Mouse (Mus musculus) gastrocnemius, adult 2 months (tissue): ENCODE measurements around the gene St7l. TPM values are rescaled to one million over a fixed set of nuclear protein-coding genes. Genes with fewer than 3 reads are reported as not detected.
"Not testable (repeated sequence)": the region's sequence is repeated elsewhere in the genome, so short reads cannot be mapped to it uniquely, and the experiment has no call there.

Experiments
- DNase-seq: peaks from one replicate; pipeline ENCODE4 v3.0.0; 2022
- H3K27ac ChIP-seq: fragments of 200-600 bp; 2 replicates; pipeline ENCODE4 v1.8.1; 2022; ENCODE audit warnings: mild to moderate bottlenecking
- H3K4me3 ChIP-seq: fragments of 200-600 bp; 2 replicates; pipeline ENCODE4 v1.8.1; 2022; ENCODE audit warnings: mild to moderate bottlenecking, moderate library complexity
- CTCF ChIP-seq: fragments of 200-600 bp; IDR thresholded peaks from 2 replicates; pipeline ENCODE4 v1.8.1; 2022; ENCODE audit warnings: antibody characterized with exemption, mild to moderate bottlenecking, moderate library complexity
- intact Hi-C: fragments of 180-260 bp; cut with DNase I; formaldehyde crosslinking; loops from one replicate; pipeline ENCODE4 v1.15.1; 2025
- total RNA-seq, 2 experiments: library from RNA; stranded (reverse); gene quantifications; 2 replicates each; pipeline ENCODE4 v1.2.3; 2021

St7l gene
- total RNA-seq, 2 experiments from 2014 or later: 23.3 to 23.4 TPM

- no peak for TF ChIP-seq CTCF
- Histone ChIP-seq H3K4me3 (no peak overlapping the region), H3K27ac (peak overlapping the region; percentile 67)
- DNase-seq: peak; percentile 76
- intact Hi-C loops: loop anchor here (2.0 kb wide), 1 partner anchor 18 kb away; the partner anchor contains the start of genes Capza1 and St7l
Measured at GRCm38 (mm10) chr3:104846601-104847000, 17.2 kb upstream of the St7l start.

DNA sequence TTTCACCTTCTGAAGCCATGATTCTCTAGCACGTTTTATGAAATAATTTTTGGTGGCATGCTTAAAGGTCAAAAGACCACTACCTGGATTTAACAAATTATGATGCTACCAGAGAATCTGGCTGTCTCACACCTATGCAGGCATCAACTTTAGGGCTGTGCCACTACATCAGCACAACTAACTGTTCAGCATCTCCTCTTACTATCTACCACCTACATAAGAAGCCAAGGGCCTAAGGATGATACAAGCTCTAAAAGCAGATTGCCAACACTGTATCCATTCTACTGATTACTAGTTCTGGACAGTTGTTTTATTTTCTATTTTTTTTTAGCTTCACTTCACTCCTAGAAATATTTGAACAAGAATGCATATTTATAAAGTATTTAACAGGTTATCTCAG, 9.3 kb upstream of the St7l start:
- intact Hi-C loops: no loop called here
- H3K4me3 ChIP-seq: no peak overlapping the region
- no peak for DNase-seq
- TF ChIP-seq CTCF: no peak
- H3K27ac ChIP-seq: no peak overlapping the region

DNA sequence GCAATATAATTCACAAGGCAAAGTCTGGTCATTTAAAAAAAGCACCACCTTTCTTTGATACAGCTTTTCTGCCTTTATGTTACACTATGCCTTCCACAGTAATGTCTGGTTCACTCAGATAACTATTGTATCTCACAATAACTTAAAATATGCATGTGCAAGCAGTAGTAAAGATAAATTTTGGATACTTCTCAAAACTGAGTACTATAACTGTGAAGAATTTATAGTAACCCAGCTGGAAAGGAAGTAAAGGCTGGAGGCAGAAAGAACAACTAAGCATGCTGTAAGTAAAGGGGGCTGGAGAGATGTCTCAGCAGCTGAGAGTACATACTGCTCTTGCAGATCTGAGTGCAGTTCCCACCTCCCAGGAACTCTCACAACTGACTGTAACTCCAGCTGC, 8.9 kb upstream of the St7l start:
- H3K4me3 ChIP-seq: no peak overlapping the region
- no peak for DNase-seq
- no peak overlapping the region for H3K27ac ChIP-seq
- intact Hi-C loops: no loop called here
- no peak for TF ChIP-seq CTCF

- TF ChIP-seq CTCF: no peak
- Histone ChIP-seq H3K27ac (no peak overlapping the region; the same call in 1 of the 2 replicates), H3K4me3 (no peak overlapping the region)
- DNase-seq: no peak
- intact Hi-C loops: no loop called here
Measured at GRCm38 (mm10) chr3:104856106-104856505, 7.7 kb upstream of the St7l start.

GRCm38 (mm10) chr3:104858560-104858959, 5.2 kb upstream of the St7l start:
- TF ChIP-seq CTCF: no peak
- no peak for DNase-seq
- intact Hi-C loops: no loop called here
- Histone ChIP-seq H3K4me3 (no peak overlapping the region), H3K27ac (no peak overlapping the region)

DNA sequence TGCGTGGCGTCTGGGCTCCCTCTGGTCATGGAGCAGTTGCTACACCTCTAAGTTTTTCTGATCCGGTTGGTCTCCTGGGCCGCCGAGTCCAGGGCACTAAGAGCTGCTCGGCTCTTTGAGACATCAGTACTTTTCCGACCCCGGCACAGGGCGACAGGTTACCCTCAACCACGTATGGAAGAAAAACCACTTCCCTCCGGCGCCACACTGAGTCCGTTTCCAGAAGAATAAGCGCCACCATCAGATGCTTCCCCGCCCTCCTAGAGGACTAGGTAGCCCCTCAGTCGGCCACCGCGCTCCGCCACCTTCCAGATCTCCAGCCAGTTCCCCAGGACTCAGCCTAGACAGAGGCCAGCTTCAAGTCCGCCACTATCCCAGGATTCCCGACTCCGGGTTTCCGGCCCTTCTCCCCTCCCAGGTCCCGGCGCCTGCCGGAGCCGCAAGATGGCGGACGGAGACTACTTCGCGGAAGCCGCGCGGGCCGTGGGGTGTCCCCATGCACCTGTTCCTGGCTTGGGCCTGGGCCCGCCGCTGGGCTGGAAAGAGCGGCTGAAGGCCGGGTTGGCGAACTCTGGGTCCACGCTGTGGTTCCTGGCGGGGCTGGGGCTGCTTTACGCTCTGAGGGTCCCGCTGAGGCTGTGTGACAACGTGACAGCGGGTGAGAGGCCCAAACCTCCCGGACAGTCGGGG, 991 bp downstream of the St7l start:
- peak; percentile 13; the same call in 1 of the 2 replicates for TF ChIP-seq CTCF
- peak overlapping the region; percentile 95 for H3K27ac ChIP-seq
- DNase-seq: peak; percentile 94
- intact Hi-C loops: loop anchor here (1.0 to 5.0 kb wide), 5 partner anchors 18 to 193 kb away; partner anchors contain the start of genes Fam19a3, Ppm1j and Rhoc
- peak overlapping the region; percentile 94 for H3K4me3 ChIP-seq

DNA sequence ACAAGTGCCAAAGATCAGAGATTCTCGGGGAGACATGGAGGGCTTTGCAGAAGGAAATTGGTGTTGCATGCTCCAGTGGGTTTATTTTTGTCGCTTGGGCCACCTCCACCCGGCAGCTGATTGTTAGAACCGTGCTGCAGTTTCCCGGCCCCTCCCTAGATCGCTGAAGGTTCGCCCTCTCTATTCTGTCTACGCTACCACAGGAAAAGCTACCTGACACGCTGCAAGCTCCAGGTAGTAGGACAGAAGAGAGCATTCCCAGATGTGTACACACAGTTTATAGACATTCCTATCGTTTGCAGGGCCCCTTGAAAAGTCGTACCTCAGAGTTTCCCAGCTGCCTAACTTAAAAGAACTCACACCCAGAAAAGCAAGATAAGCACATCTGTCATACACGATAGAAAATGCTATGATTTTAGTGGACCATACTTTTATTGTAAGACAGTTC, 1.6 kb downstream of the St7l start:
- no peak for DNase-seq
- Histone ChIP-seq H3K27ac (peak overlapping the region; percentile 95), H3K4me3 (peak overlapping the region; percentile 94)
- no peak for TF ChIP-seq CTCF
- intact Hi-C loops: loop anchor here (1.0 to 5.0 kb wide), 3 partner anchors 19 to 102 kb away; partner anchors contain the start of gene Rhoc

DNA sequence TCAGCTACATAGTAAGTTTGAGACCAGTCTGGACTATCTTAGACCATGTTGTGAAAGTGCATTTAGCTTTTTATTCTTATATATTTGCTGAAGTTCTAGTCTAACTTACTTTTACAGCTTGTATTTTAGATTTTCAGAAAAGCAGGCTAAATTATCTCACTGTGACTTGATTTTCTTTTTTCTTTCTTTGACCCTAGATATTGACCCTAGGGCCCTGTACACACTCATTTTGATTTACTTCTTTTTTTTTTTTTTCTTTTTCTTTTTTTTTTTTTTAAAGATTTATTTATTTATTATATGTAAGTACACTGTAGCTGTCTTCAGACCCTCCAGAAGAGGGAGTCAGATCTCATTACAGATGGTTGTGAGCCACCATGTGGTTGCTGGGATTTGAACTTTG, 2.9 kb downstream of the St7l start:
- not testable (repeated sequence) for H3K4me3 ChIP-seq, H3K27ac ChIP-seq, DNase-seq
- intact Hi-C loops: loop anchor here (5.0 kb wide), 1 partner anchor 101 kb away; no protein-coding TSS in a partner anchor

DNA sequence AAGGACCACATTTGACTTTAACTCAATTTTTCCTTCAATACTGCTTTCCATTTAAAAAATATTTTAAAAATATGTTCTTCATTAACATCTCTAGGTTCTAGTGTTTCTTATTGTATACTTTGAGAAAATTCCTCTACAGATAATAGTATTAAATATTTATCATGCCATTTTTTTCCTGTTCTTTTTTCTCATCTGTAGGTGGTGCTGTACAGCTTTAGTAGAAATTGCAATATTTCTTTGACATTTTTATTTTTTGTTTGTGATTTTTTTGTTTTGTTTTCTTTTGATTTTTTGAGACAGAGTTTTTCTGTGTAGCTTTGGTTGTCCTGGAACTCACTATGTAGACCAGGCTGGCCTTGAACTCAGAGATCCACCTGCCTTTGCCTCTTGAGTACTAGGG, 5.8 kb downstream of the St7l start:
- intact Hi-C loops: loop anchor here (5.0 kb wide), 1 partner anchor 98 kb away; no protein-coding TSS in a partner anchor
- peak; percentile 37 for TF ChIP-seq CTCF
- no peak for DNase-seq
- no peak overlapping the region for H3K27ac ChIP-seq
- H3K4me3 ChIP-seq: no peak overlapping the region

DNA sequence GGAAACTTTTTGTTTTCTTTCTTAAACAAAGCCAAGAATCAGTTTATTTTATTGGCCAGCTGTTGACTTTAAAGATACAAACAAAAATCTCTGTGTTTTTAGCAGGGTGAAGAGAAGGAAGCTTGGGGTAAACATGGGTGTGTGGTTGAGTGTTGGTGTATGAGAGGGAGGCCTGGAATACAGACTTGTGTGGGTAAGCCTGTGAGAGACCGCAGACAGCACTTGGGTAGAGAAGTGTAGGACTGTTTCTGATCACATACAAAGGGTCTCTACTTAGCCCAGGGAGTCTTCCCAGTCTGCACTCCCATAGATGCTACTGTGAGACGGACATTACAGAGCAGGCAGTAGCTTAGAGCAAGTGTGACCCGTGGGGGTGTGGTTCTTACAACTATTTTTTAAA, 24.8 kb downstream of the St7l start:
- Histone ChIP-seq H3K4me3 (no peak overlapping the region), H3K27ac (no peak overlapping the region)
- no peak for TF ChIP-seq CTCF
- intact Hi-C loops: no loop called here
- no peak for DNase-seq

DNA sequence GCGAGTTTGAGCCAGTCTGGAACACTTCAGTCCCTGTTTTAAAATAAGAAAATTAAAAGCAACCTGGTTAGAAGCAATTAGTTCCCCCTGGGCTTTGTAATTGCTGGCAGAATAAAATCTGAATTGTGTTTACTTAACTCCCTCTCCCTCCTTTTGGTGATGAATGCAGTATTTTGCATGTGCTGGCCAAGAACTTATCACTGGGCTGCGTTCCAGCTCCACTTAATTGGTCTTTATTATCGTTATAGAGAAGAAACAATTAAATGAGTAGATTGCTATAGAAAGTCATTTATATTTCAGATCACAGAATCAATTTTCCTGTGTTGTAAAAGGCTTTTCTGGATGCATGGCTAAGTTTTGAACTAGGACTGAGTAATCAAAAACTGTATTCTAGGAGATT, 32.3 kb downstream of the St7l start:
- DNase-seq: no peak
- no peak for TF ChIP-seq CTCF
- intact Hi-C loops: no loop called here

GRCm38 (mm10) chr3:104901154-104901553, 37.3 kb downstream of the St7l start:
- no peak for DNase-seq
- intact Hi-C loops: no loop called here
- H3K4me3 ChIP-seq: no peak overlapping the region
- no peak overlapping the region for H3K27ac ChIP-seq
- TF ChIP-seq CTCF: no peak

More for the DNA sequence above, 32.3 kb downstream of the St7l start:
- H3K4me3 ChIP-seq: no peak overlapping the region
- no peak overlapping the region for H3K27ac ChIP-seq

- TF ChIP-seq CTCF: no peak
Measured at GRCm38 (mm10) chr3:104905389-104905788, 41.6 kb downstream of the St7l start.

GRCm38 (mm10) chr3:104906007-104906406, 42.2 kb downstream of the St7l start:
- peak overlapping the region; percentile 81 for H3K27ac ChIP-seq
- no peak for DNase-seq
- intact Hi-C loops: no loop called here
- 0 out of 2 replicates have a peak overlapping the region, but pooled peaks have one; percentile 9 for H3K4me3 ChIP-seq
- no peak for TF ChIP-seq CTCF

More at GRCm38 (mm10) chr3:104905389-104905788, 41.6 kb downstream of the St7l start:
- no peak overlapping the region for H3K4me3 ChIP-seq
- peak overlapping the region; percentile 81 for H3K27ac ChIP-seq
- intact Hi-C loops: no loop called here
- DNase-seq: no peak
